Mouse (Mus musculus) left cerebral cortex, postnatal 36 days (tissue): ENCODE results near the gene Slc6a9. TPM values are rescaled to one million over a fixed set of nuclear protein-coding genes. Genes with fewer than 3 reads are reported as not detected.

ENCODE experiments used
- DNase-seq, 2 experiments: peaks; one replicate each; pipeline ENCODE4 v3.0.0; 2021 to 2022; ENCODE audit warnings: low spot score in 2 of 2, mixed read lengths in 1 of 2
- intact Hi-C: fragments of 180-260 bp; cut with DNase I; formaldehyde crosslinking; loops from one replicate; pipeline ENCODE4 v1.15.1; 2025
- total RNA-seq, 2 experiments: library from RNA; stranded (reverse); gene quantifications; 2 replicates each; pipeline ENCODE4 v1.2.3; 2021

The Slc6a9 gene
- total RNA-seq, 2 experiments from 2014 or later: 38.1 to 40.4 TPM

DNA sequence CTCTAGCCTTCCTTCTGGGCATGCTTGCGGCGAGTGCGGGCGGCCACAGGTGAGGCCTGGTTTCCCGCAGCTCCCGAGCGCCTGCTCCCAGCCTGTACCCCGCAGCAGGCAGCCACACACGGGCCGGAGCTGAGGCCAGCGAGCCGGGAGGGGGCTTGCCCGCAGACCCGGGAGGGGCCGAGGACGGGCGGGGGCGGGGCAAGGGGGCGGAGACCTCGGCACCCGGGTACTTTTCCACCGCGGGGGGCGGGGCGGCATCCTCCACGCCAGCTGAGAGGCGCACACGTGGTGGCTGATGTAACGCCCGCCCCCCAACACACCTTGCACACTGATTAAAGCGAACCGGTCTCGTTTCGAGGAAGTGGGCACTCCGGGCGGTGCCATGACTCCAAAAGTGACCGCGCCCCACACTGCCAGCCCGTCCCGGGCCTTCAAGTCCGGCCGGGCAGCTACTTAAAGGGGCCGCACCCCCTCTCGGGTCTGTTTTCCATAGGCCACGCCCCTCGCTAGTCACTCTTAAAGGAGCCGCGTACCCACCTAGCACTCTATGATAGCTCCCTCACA, 2.0 kb downstream of the Slc6a9 start:
- peak; percentile 89 to 91 for DNase-seq
- intact Hi-C loops: no loop called here

GRCm38 (mm10) chr4:117837271-117837670, 3.0 kb downstream of the Slc6a9 start:
- no peak for DNase-seq
- intact Hi-C loops: no loop called here

- intact Hi-C loops: no loop called here
Observed at GRCm38 (mm10) chr4:117839366-117839765, 5.1 kb downstream of the Slc6a9 start.

DNA sequence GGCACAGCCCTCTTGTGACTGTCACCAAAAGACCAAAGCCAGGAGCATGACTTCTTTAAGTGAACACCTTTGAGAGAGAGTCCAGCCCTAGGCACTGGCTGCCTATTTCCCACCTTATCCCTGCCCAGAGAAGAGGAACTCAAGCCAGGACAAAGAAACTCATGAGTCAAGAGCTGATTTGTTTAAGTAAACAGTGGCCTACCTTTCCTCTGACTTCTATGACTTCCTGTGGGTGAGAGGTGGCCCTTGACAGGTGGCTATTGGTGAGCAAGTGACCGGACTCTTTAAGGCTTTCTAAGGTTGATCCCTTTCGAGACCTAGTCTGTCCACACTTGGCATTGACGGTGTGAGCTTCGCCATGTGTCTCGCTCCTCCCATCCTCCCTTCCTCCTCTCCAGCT, 6.5 kb downstream of the Slc6a9 start:
- no peak for DNase-seq
- intact Hi-C loops: no loop called here

More at GRCm38 (mm10) chr4:117839366-117839765, 5.1 kb downstream of the Slc6a9 start:
- no peak for DNase-seq

DNA sequence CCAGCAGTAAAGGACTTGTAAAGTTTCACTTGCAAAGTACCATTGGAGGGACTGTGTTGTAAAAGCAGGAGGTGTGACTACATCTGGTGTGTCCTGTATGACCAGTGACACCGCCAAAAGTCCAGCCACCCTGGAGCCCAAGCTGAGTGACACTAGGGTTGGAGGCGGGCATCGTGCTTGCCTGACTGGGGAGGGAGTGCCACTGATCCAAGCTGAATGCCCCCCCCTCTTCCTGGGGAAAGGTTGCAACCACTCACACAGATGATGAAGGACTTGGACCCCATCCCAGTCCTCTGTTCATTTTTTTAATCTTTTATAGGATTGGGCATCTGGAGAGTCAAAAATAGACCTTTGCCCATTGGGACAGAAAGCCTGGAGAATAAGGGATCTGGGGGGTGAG, 7.3 kb downstream of the Slc6a9 start:
- intact Hi-C loops: no loop called here
- no peak for DNase-seq

DNA sequence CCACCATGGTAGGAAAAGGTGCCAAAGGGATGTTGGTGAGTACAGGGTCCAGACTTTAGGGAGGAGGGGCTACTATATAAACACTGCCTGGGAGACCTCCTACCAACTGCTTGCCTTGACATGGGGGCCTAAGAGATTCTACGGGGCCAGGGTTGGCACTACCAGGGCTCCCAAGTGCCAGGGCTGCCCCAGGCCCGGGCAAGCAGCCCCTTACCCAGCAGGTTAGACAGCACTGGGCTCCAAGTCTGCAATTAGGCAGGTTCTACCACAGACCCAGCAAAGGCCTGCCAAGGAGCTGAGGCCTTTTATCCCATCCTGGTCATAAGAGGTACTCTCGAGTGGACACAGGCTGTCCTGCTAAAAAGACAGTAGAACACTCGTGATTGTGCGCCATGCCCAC, 8.8 kb downstream of the Slc6a9 start:
- no peak for DNase-seq
- intact Hi-C loops: no loop called here

DNA sequence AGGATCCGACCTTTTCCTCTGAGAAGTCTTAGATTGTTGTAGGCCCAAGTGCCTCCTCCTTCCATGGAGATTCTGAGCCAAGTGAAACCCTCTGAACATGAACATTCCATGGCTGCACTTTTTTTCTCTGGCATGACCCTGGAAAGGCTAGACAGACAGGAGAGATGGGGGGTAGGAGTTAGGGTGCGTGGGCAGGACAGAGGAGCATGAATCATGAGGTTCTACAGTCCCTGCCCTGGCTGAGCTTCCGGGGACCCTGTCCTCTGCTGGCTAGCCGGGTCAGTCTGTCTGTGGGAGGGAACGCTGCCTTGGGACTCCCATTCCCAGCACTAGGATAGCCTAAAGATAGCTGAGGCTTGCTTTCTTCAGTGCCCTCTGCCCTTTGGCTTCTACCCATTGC, 10.2 kb downstream of the Slc6a9 start:
- no peak for DNase-seq
- intact Hi-C loops: no loop called here

GRCm38 (mm10) chr4:117845316-117845715, 11.0 kb downstream of the Slc6a9 start:
- intact Hi-C loops: no loop called here

DNA sequence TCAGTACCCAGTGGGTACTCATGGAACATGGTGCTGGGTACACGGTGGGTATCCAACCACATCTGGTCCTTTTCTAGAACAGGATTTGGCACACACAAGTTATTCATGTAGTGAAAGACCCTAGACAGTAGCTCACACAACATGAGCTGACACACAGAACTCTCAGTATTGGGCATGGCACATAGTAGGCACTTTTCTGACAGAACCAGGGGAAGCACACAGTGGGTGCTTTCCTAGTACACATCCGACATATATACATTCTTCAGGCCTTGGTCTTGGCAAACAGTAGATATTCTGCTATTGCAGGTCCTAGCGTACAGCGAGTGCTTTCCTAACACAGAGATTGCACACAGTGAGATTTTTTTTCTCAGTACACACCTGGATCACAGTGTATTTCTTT, 12.0 kb downstream of the Slc6a9 start:
- no peak for DNase-seq
- intact Hi-C loops: no loop called here

More at GRCm38 (mm10) chr4:117845316-117845715, 11.0 kb downstream of the Slc6a9 start:
- DNase-seq: no peak

DNA sequence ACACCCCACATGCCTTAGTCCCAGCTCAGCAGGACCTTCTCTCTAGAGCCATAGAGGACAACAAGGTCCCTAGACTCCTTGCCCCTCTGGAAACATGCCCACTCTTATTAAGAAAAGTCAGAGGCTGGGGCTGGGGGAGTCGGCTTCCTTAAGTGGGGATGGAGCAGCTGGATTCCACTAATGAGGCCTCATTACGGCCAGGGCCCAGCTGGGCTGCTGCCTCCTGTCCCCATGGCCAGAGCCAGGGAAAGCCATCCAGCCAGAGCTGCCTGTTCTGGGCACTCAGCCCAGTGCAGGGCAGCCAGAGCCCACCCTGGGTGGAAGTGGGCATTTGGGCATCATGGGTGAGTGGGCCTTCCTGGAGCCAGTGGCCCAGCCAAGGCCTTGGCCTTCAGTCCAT, 12.7 kb downstream of the Slc6a9 start:
- intact Hi-C loops: no loop called here
- no peak for DNase-seq

- no peak for DNase-seq
- intact Hi-C loops: no loop called here
Observed at GRCm38 (mm10) chr4:117849063-117849462, 14.8 kb downstream of the Slc6a9 start.

DNA sequence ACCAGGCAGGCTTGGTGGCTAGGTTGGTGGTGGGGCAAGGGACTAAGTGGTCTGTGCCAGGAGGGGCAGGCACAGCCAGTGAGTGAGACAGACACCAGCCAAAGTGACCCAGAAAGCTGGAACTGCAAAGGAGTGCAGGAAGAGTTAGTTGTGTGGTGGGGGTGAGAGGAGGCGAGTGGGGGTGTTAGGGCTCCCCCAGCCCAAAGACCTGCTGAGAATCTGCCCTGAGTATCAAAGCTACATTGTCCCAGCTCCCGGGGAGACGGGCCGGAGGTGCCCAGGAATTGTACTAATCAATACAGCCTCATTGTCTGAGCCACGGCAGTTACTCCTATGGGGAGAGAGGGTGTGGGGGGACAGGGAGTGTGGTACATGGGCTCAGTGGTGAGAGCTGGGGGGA, 15.2 kb downstream of the Slc6a9 start:
- intact Hi-C loops: no loop called here
- DNase-seq: no peak

- DNase-seq: no peak
- intact Hi-C loops: no loop called here
Observed at GRCm38 (mm10) chr4:117850176-117850575, 15.9 kb downstream of the Slc6a9 start.

GRCm38 (mm10) chr4:117850871-117851270, 16.6 kb downstream of the Slc6a9 start:
- no peak for DNase-seq
- intact Hi-C loops: no loop called here

GRCm38 (mm10) chr4:117852152-117852868, 18.0 kb downstream of the Slc6a9 start:
- intact Hi-C loops: no loop called here

GRCm38 (mm10) chr4:117855146-117855545, 20.8 kb downstream of the Slc6a9 start:
- intact Hi-C loops: no loop called here
- no peak for DNase-seq

More at GRCm38 (mm10) chr4:117852152-117852868, 18.0 kb downstream of the Slc6a9 start:
- DNase-seq: no peak

- intact Hi-C loops: loop anchor here (2.0 kb wide), 1 partner anchor 24 kb away; the partner anchor contains the start of gene Slc6a9
- peak in 1 of 2 experiments; percentile 65 for DNase-seq
Observed at GRCm38 (mm10) chr4:117858794-117859193, 24.5 kb downstream of the Slc6a9 start.

GRCm38 (mm10) chr4:117860570-117860969, 26.3 kb downstream of the Slc6a9 start:
- DNase-seq: no peak

GRCm38 (mm10) chr4:117862823-117863222, 28.5 kb downstream of the Slc6a9 start:
- no peak for DNase-seq
- intact Hi-C loops: no loop called here

More at GRCm38 (mm10) chr4:117860570-117860969, 26.3 kb downstream of the Slc6a9 start:
- intact Hi-C loops: no loop called here

- DNase-seq: no peak
- intact Hi-C loops: no loop called here
Observed at GRCm38 (mm10) chr4:117866083-117866482, 31.8 kb downstream of the Slc6a9 start.

DNA sequence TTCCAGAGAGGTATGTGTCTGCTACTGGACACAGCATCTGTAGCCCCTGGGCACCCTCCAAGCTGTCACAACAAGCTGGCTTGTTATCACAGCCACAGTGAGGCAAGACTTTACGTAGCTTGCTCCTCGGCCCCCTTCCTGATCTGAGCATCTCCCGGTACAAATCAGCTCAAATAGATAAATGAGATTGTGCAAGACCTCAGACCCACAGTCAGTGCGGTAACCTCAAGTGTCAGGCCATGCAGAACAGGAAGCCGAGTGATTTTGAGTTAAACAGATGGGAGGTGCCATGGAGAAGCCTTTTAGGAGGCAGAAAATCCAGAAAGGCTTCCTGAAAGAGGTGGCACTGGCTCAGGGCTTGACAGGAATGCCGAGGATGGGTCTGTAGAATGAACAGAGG, 32.7 kb downstream of the Slc6a9 start:
- no peak for DNase-seq
- intact Hi-C loops: no loop called here
